Comparison of ENCODE assay signal across 8 mouse cellular contexts in the genomic region with DNA sequence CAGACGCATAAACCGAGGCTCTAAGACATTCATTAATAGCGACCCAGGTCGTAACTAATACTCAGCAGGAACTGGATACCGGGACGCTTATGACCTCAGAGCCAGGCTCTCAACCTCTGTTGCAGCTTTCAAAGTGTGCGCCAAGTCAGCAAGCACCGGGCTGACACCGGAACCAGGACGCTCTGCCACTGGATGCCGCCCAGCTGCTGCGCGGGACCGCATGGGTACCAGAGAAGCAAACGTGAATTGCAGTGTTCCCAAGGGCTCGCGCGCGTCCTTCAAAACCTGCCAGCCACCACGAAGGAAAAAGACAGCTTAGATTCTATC. TPM values are rescaled to one million over a fixed set of nuclear protein-coding genes. Genes with fewer than 3 reads are reported as not detected.
DNase-seq lines count a peak whose midpoint lies in the region; ATAC-seq and TF ChIP-seq lines count a peak whose summit lies in the region.

No protein-coding gene starts in this region.

- no peaks in the 10 kb centered on the region for H3K9me3 ChIP-seq in forebrain, embryonic 15.5 days
- no peaks in the 10 kb centered on the region for H3K9me3 ChIP-seq in lung, postnatal 0 days (ENCODE audit: low read length)

- peaks cover 5% of the 10 kb centered on the region; the same call in 1 of the 2 replicates for H3K27me3 ChIP-seq in heart, adult 2 months (ENCODE audit: control insufficient read depth, insufficient read depth, low read length)
- no peaks in the 10 kb centered on the region for H3K27me3 ChIP-seq in forebrain, embryonic 15.5 days
- 0 out of 2 replicates have a peak, but pooled peaks cover 7% of the 10 kb centered on the region for H3K27me3 ChIP-seq in lung, postnatal 0 days (replicated peaks; ENCODE audit: insufficient read depth, low read length)
- no peaks in the 10 kb centered on the region for H3K27me3 ChIP-seq in small intestine, adult 2 months (ENCODE audit: control insufficient read depth, insufficient read depth, low read length)

- peak overlapping the region; percentile 81 for H3K4me2 ChIP-seq in forebrain, embryonic 15.5 days (replicated peaks)
- H3K4me2 ChIP-seq in lung, postnatal 0 days (replicated peaks; ENCODE audit: low read depth, low read length), result peak overlapping the region; percentile 94

- DNase-seq in heart, adult 2 months, result peak; percentile 25 to 33
- no peak for DNase-seq in heart, postnatal 25 days (ENCODE audit: low spot score)
- DNase-seq in adrenal gland, postnatal 14 days, result peak; percentile 78
- DNase-seq in kidney, adult 18-20 months, result peak; percentile 28
- no peak for DNase-seq in lung, postnatal 0 days (ENCODE audit: low spot score)
- DNase-seq in c-Kit-positive CD71-positive TER-119-positive erythroid progenitor cells, embryonic 14.5 days (ENCODE audit: low spot score), result no peak

- no peak overlapping the region for H3K27ac ChIP-seq in heart, adult 2 months
- peak overlapping the region; percentile 94 for H3K27ac ChIP-seq in forebrain, embryonic 15.5 days (replicated peaks)
- H3K27ac ChIP-seq in lung, postnatal 0 days (ENCODE audit: low read length), result no peak overlapping the region
- no peak overlapping the region for H3K27ac ChIP-seq in small intestine, adult 2 months (ENCODE audit: insufficient read depth, low read depth, low read length)

- intact Hi-C loops in heart, adult 2 months (cut with DNase I), result no loop called here
- intact Hi-C loops in heart, postnatal 25 days (cut with DNase I), result no loop called here

- no peak overlapping the region for H3K9ac ChIP-seq in heart, adult 2 months (ENCODE audit: low read depth, low read length)
- H3K9ac ChIP-seq in forebrain, embryonic 15.5 days (replicated peaks), result peak overlapping the region; percentile 90
- H3K9ac ChIP-seq in lung, postnatal 0 days (replicated peaks; ENCODE audit: low read depth), result no peak overlapping the region

- peak overlapping the region; percentile 50 for H3K4me3 ChIP-seq in heart, adult 2 months
- peak overlapping the region; percentile 67 for H3K4me3 ChIP-seq in forebrain, embryonic 15.5 days
- peak overlapping the region; percentile 44 for H3K4me3 ChIP-seq in lung, postnatal 0 days (ENCODE audit: low read depth, low read length)
- peak overlapping the region; percentile 82 for H3K4me3 ChIP-seq in small intestine, adult 2 months (ENCODE audit: low read depth, low read length)

- TF ChIP-seq EP300 in heart, adult 2 months (IDR thresholded peaks at IDR 0.05; ENCODE audit: insufficient read depth, low read depth, low read length), result no peak
- no peak for TF ChIP-seq EP300 in lung, postnatal 0 days (IDR thresholded peaks at IDR 0.05)

- no peaks in the 10 kb centered on the region for H3K4me1 ChIP-seq in heart, adult 2 months (ENCODE audit: control insufficient read depth, insufficient read depth, low read length)
- H3K4me1 ChIP-seq in forebrain, embryonic 15.5 days, result peaks cover 24% of the 10 kb centered on the region
- H3K4me1 ChIP-seq in lung, postnatal 0 days (ENCODE audit: insufficient read depth, low read depth, low read length), result peaks cover 14% of the 10 kb centered on the region
- H3K4me1 ChIP-seq in small intestine, adult 2 months (ENCODE audit: control insufficient read depth, insufficient read depth, insufficient read length, low read length), result peaks cover 3% of the 10 kb centered on the region; the same call in 1 of the 2 replicates

- TF ChIP-seq CTCF in heart, adult 2 months (IDR thresholded peaks at IDR 0.05), result no peak
- TF ChIP-seq CTCF in lung, postnatal 0 days (IDR thresholded peaks at IDR 0.05), result no peak
- no peak for TF ChIP-seq CTCF in small intestine, adult 2 months (IDR thresholded peaks at IDR 0.05; ENCODE audit: extremely low read depth, insufficient read length, insufficient replicate concordance, low read depth, low read length)

- ATAC-seq in forebrain, embryonic 15.5 days (replicated peaks), result no peak
- no peak for ATAC-seq in lung, postnatal 0 days

- no peak for TF ChIP-seq POLR2A in heart, adult 2 months (IDR thresholded peaks at IDR 0.05; ENCODE audit: insufficient read depth, low read depth, low read length)
- TF ChIP-seq POLR2A in small intestine, adult 2 months (IDR thresholded peaks at IDR 0.05; ENCODE audit: low read depth, low read length), result no peak

- H3K79me2 ChIP-seq in heart, adult 2 months (replicated peaks; ENCODE audit: control insufficient read depth, insufficient read depth, low read length), result no peaks in the 10 kb centered on the region

- H3K36me3 ChIP-seq in heart, adult 2 months (ENCODE audit: control insufficient read depth, insufficient read depth, low read length), result no peaks in the 10 kb centered on the region
- no peaks in the 10 kb centered on the region for H3K36me3 ChIP-seq in forebrain, embryonic 15.5 days
- no peaks in the 10 kb centered on the region for H3K36me3 ChIP-seq in lung, postnatal 0 days (ENCODE audit: insufficient read depth, low read length)
- H3K36me3 ChIP-seq in small intestine, adult 2 months (ENCODE audit: control insufficient read depth, insufficient read depth, low read length), result no peaks in the 10 kb centered on the region

- WGBS in heart, adult 2 months, result 6% methylated on average over 20 of the region's 20 CpGs
- under 1% methylated on average over 20 of the region's 20 CpGs for WGBS in forebrain, embryonic 15.5 days
- 4% methylated on average over 20 of the region's 20 CpGs for WGBS in lung, postnatal 0 days
- 3% methylated on average over 20 of the region's 20 CpGs for WGBS in small intestine, adult 2 months

RNA-seq across cellular contexts. Expression of gene Tiam1, which starts 1.4 kb away (rescaled TPM):
- 1 to 10 TPM; 4.4 to 7.9 TPM for total RNA-seq in heart, adult 2 months (2021)
- 2.3 and 2.5 TPM in 2 replicates for polyA plus RNA-seq in heart, adult 2 months (2012; rRNA removed)
- total RNA-seq in heart, postnatal 25 days (2021), result 1 to 10 TPM; 6.7 to 7.8 TPM
- 64.1 and 72.8 TPM in 2 replicates for total RNA-seq in adrenal gland, postnatal 14 days (2021)
- 33.8 and 35.1 TPM in 2 replicates for polyA plus RNA-seq in forebrain, embryonic 15.5 days (2015; fragmentation: Nextera tagmentation; extraction: Ambion mirVana)
- polyA plus RNA-seq in lung, postnatal 0 days (2015; fragmentation: Nextera tagmentation; extraction: Ambion mirVana), result 3.7 and 9.3 TPM in 2 replicates
- polyA plus RNA-seq in small intestine, adult 2 months (2012; rRNA removed), result 1.3 and 1.8 TPM in 2 replicates

Comparison
In these comparisons a context has a peak if more than half of its experiments do, and no peak if none do; other contexts are left out.
1. DNase-seq: peak in heart, adult 2 months (2 of 2), adrenal gland, postnatal 14 days (single experiment) and kidney, adult 18-20 months (single experiment); none in heart, postnatal 25 days (single experiment), lung, postnatal 0 days (single experiment) and c-Kit-positive CD71-positive TER-119-positive erythroid progenitor cells, embryonic 14.5 days (single experiment).
2. Peak in every context shown above with its lines, with median percentiles within 50 percentile points of each other: H3K4me3 ChIP-seq.